Mouse (Mus musculus) splenic B cell, adult 2 months (primary cell): ENCODE data around the gene Ces1e.
"Not testable (repeated sequence)": the region's sequence is repeated elsewhere in the genome, so short reads cannot be mapped to it uniquely, and the experiment has no call there.

ENCODE experiments used
- DNase-seq: peaks from one replicate; pipeline ENCODE4 v3.0.0-alpha.2; 2011; ENCODE audit warnings: low read depth, low spot score
- H3K27me3 ChIP-seq: 2 replicates; pipeline ENCODE4 v1.6.1; 2012; ENCODE audit warnings: mild to moderate bottlenecking, low read length, moderate library complexity, mixed read lengths; ENCODE audit not compliant: control insufficient read depth, poor library complexity, insufficient read depth, severe bottlenecking
- H3K36me3 ChIP-seq: 2 replicates; pipeline ENCODE4 v1.6.1; 2012; ENCODE audit warnings: mild to moderate bottlenecking, low read length, moderate library complexity, mixed read lengths; ENCODE audit not compliant: control insufficient read depth, poor library complexity, insufficient read depth, severe bottlenecking

The Ces1e gene

DNA sequence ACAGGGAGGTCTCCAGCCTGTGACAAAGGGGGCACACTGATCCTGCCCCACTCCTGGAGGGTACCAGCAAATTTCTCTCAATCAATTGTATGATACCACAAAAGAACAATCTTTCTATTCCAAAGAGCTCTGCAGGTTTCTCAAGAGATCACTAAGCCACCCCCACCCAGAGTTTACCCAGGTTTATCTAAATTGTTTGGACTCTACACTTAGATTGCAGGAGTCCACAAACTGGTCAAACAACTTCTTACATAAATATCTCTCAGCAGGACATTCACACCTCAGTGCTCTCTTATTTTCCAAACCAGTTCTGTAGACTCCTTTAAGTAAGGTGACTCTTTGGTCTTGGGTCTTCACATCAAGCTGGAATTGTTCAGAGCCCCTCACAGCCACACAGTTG, at the start of gene Ces1e:
TSS of gene Ces1e (minus strand) at position 174 of the 400 bp plus-strand sequence.
- no peaks in the 10 kb centered on the region for H3K27me3 ChIP-seq
- no peaks in the 10 kb centered on the region for H3K36me3 ChIP-seq
- no peak for DNase-seq

DNA sequence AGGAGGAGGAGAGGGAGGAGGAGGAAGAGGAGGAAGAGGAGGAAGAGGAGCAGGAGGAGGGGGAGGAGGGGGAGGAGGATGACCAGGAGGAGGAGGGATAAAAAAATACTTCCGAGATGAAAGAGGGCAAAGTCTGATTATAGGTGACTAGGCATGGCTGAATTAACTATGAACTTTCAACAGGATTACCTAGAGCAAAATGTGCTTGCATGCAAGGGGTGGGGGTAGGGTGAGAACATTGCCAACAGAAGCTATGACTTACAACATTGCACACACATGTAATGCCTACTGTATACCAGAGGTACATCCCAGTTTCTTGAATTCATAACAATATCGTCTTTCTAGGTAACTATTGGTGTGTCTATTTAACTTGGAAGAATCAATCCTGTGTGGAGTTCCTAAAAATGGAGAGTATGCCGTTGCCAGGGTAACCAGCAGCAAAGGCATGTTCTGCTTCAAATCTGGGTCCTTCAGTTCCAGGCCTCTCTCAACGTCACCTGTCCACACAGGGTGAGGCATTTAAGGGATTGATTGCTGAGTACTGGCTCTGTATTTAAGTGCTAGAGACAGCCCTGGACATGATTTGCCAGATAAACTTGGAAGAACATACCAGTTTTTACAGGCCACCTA, 48.9 kb upstream of the Ces1e start:
- DNase-seq: no peak
- no peaks in the 10 kb centered on the region for H3K36me3 ChIP-seq
- no peaks in the 10 kb centered on the region for H3K27me3 ChIP-seq

DNA sequence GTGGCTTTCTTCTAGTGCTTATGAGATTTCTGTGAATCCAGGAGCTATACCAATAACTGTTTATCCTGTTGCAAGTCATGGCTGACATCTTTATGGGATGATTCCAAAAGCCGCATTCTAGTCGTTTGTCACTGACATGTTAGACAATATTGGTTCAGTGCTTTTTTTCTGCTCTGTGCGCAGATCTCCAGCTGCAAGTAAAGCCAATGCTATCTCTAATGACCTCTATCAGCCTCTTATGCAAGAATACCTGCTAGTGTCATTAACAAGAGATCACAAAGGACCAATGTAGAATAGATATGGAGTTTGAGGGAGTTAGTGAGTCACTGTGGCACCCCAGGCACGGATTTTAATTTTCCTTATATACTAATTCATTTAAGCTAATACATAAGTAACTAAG, 45.2 kb upstream of the Ces1e start:
- Histone ChIP-seq H3K27me3 (no peaks in the 10 kb centered on the region), H3K36me3 (no peaks in the 10 kb centered on the region)
- DNase-seq: no peak

DNA sequence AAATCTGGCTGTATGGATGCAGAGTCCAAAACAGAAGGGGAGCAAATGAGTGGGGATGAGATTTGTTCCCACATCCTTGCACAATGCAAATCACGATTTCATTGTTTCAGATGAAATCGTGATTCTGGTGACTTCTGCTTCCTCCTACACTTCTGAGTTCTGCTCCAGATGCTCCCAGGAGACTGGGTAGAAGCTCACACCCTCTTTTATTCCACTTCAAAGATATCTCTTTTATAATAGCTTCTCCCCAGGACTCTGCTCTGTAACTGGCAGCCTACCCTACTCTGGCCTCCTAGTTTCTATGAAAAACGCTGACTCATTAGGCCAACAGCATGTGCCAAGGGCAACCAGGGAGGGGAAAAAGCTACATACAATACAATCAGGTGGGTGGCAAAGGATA, 43.9 kb upstream of the Ces1e start:
- Histone ChIP-seq H3K36me3 (no peaks in the 10 kb centered on the region), H3K27me3 (no peaks in the 10 kb centered on the region)
- DNase-seq: no peak

DNA sequence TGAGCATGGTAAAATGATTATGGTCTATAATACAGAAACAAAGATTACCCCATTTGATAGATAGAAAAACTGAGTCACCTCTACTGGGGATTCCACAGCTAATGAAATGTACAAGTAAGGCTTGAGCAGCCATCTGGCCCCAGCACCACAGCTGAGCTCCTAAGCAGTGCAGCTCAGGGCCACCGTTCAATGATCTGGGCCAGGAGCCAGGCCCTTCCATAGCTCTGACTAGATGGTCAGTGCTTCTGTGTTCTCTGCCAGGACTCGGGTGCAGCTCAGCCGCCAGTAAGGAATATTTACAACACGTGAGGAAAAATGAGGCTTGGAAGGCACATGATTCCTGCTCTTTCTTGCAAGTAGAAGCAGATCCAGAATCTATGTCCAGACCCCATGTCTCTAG, 43.3 kb upstream of the Ces1e start:
- no peaks in the 10 kb centered on the region for H3K27me3 ChIP-seq
- H3K36me3 ChIP-seq: no peaks in the 10 kb centered on the region
- no peak for DNase-seq

DNA sequence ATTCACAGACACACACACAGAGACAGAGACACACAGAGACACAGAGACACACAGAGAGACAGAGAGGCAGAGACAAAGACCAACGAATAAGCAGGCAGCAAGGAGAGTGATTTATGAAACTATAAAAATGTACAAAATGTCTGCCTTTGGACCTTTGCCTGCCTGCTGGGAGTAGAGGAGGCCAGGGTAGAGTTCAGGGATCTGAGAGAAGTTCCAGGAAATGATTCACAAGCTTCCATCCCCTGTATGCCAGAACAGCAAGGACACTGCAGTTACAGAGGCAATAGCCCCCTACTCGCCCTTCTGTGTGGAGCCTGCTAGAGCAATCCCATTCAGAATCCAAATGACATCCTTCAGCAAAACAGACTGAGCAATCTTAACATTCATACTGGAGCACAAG, 32.0 kb upstream of the Ces1e start:
- Histone ChIP-seq H3K27me3 (no peaks in the 10 kb centered on the region), H3K36me3 (no peaks in the 10 kb centered on the region)
- DNase-seq: no peak

DNA sequence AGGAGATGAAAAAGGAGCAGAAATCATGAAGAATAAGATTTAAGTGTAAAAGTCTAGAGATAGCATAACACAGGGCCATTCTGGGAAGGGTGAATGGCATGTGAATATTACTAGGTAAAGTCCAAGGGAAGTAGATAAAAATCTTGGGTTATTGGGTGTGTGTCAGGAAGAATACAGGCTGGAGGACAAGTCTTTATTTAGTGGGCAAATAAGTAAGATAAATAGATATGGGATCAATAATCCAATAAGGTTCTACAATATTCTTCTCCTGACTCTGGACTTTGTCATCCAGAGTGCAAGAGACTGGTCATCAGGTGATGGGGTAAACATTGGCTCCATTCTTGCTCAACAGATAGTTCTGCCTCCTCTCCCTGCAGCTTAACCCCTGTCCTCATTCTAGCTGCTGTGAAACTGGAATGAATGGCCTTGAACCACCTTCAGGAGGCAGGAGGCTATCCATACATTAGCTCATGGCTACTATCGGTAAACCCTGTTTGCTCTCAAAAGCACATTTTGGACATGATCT, 23.0 kb upstream of the Ces1e start:
- Histone ChIP-seq H3K36me3 (no peaks in the 10 kb centered on the region), H3K27me3 (no peaks in the 10 kb centered on the region)
- no peak for DNase-seq

DNA sequence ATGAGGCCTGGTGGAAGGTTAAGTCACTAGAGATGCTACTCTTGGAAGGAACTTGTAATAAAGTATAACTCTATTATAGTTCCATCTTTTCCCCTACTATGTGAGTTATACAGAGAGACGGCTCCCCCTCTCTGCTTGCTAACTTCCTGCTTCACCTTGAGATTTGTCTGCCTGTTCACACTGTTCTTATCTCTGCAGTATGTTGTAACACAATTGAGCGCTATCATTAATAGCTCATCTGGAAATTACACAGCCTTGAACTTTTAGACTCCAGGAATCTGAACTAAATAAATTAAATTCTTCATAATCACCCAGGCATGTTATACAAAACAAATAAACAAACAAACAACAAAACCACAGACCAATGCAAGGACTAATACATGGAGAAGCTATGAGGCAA, 16.6 kb upstream of the Ces1e start:
- no peaks in the 10 kb centered on the region; the same call in 1 of the 2 replicates for H3K27me3 ChIP-seq
- DNase-seq: no peak
- no peaks in the 10 kb centered on the region for H3K36me3 ChIP-seq

DNA sequence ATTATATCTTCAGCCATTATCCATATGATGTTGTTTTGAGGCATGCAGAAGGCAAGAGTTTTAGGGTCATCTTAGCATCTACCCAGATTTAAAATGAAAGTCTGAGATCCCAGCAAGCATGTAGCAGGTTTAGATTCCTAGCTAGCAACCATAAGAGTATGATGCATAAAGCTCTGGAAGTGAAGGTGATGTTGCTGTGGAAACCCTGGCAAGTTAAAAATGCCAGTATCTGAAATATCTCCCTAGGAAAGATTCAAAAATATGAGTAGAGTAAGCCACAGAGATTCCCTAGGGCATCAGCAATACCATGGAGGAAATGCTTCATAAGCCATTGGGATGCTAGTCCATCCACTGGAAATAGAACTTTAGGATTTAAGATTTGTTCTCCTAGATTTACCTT, 10.5 kb upstream of the Ces1e start:
- no peaks in the 10 kb centered on the region; the same call in 1 of the 2 replicates for H3K27me3 ChIP-seq
- no peaks in the 10 kb centered on the region for H3K36me3 ChIP-seq
- no peak for DNase-seq

DNA sequence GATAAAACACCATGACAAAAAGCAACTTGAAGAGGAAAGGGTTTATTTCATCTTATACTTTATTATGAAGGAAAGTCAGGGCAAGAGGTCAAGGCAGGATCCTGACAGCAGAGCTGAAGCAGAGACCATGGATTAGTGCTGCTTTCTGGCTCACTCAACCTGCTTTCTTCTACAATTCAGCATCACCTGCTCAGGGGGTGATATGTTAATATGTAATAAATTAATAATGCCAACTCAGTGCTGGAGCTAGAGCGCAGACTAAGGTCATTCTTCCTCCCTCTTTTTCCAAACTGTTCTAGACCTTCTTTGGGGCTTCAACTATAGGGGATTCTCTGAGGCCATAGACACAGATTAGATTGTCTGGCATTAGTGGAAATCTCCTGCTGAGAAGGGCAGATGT, 6.3 kb upstream of the Ces1e start:
- no peak for DNase-seq
- H3K36me3 ChIP-seq: no peaks in the 10 kb centered on the region

DNA sequence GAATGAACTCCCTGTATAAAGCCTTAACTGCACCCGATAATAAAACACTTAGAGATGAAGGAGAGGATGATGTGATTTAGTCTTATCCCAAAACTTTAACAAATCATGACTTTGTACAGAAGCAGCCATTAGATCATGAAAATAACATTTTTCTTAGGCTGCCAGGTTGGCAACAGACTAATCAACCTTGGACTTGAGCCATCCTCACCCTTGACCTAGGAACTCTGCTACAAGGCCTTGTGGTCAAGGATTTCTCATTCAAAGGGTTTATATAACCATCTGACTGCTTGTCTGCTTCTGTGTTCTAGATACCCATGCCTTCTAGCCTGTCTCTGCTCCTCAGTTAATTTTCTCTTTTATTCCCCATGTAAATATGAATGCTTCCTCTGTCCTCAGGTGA, 5.3 kb upstream of the Ces1e start:
- no peak for DNase-seq
- Histone ChIP-seq H3K36me3 (no peaks in the 10 kb centered on the region), H3K27me3 (no peaks in the 10 kb centered on the region)

More for the DNA sequence above, 6.3 kb upstream of the Ces1e start:
- H3K27me3 ChIP-seq: no peaks in the 10 kb centered on the region

DNA sequence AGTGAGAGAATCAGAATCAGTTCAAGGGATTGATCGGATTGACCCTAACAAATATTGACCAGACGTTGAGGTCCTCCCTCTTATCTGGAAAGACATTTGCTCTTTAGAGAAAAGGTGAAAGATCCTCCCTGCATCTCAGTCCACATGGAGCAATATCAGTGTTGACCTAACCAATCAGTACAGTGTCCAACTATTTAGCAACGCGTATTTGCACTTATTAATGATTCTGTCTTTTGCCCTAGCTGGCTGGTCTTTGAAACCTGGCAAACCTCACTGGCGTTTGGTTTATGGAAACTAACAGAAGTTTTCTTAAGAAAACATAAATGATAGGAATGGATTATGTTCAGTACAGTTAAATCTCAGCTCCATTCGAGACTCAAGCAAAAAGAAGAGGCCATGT, 4.6 kb upstream of the Ces1e start:
- DNase-seq: no peak
- Histone ChIP-seq H3K36me3 (no peaks in the 10 kb centered on the region), H3K27me3 (no peaks in the 10 kb centered on the region)

DNA sequence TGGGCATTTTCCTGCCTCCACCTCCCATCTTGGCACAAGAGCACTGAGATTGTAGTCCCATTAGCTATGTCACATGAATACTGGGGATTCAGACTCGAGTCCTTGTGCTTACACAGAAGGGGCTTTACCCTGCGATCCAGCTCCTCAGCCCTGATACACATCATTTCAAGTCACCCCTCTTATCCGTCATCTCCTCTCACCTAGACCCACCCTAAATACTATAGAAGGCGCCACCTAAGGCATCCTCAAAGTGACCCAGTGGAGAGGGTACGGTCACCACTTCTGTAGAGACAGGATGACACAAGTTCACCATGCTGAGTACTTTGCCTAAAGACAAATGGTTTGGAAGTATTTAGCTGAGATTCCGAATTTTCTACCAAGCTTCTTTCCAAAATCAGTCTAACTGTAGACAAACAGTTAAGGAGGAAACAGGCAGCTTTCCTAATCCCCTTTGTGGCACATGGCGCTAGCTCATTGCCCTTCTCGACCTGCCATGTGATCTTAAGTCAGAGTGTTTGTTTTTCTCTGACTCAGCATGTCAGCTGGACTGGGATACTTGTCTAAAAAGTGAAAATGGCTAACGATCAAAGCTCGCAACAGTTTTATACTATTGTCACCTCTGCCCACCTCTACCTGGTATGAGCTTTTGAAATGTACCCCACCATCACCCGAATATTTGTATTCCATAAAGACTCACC, 597 bp downstream of the Ces1e start:
- DNase-seq: no peak
- Histone ChIP-seq H3K36me3 (no peaks in the 10 kb centered on the region), H3K27me3 (no peaks in the 10 kb centered on the region)

DNA sequence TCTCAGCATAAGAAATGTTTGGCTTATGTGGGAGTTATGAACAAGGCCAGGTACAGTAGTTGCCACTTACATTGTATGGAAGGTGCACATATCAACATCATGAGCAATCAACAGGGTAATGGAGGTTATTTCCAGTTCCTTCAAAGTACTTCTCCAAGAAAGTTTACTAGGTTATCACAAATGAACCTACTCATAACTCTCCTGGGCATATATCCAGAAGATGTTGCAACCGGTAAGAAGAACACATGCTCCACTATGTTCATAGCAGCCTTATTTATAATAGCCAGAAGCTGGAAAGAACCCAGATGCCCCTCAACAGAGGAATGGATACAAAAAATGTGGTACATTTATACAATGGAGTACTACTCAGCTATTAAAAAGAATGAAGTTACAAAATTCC, 2.9 kb downstream of the Ces1e start:
- not testable (repeated sequence) for DNase-seq, H3K27me3 ChIP-seq

DNA sequence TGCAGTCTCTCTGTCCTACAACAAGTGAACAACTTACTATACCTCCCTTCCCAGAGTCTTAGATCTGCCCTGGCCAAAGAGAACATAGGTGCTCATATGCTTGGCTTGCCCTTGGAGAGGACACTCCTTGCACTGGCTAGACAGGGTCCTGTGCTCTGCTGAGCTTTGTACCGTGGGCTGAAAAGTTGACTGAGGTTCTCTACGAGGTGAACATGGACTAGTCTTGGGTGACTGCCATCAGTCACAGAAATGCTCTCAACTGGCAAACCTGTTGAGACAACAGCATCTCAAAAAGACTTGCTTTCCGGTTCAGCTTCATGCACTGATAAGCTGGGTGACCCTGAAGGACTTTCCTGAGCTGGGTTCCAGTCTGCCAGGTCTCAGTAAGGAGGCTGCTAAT, 7.5 kb downstream of the Ces1e start:
- DNase-seq: no peak
- H3K27me3 ChIP-seq: no peaks in the 10 kb centered on the region
- no peaks in the 10 kb centered on the region for H3K36me3 ChIP-seq

More for the DNA sequence above, 2.9 kb downstream of the Ces1e start:
- not testable (repeated sequence) for H3K36me3 ChIP-seq
